Mouse (Mus musculus) right cerebral cortex, postnatal 14 days (tissue): ENCODE data around the gene Agtpbp1.
"Not testable (repeated sequence)": the region's sequence is repeated elsewhere in the genome, so short reads cannot be mapped to it uniquely, and the experiment has no call there.

ENCODE experiments used
- DNase-seq: peaks from one replicate; pipeline ENCODE4 v3.0.0; 2022

The Agtpbp1 gene

GRCm38 (mm10) chr13:59584947-59585647 lies at the start of gene Agtpbp1, which contains the start of gene Naa35:
Gene Agtpbp1, minus strand, starts transcription at chr13:59585227.
Gene Naa35, plus strand, starts transcription at chr13:59585259.
- DNase-seq, result peak; percentile 100

GRCm38 (mm10) chr13:59634637-59635036 lies 49.6 kb upstream of the Agtpbp1 start:
- DNase-seq, result no peak

GRCm38 (mm10) chr13:59626739-59627138 lies 41.7 kb upstream of the Agtpbp1 start:
- DNase-seq, result no peak

DNA sequence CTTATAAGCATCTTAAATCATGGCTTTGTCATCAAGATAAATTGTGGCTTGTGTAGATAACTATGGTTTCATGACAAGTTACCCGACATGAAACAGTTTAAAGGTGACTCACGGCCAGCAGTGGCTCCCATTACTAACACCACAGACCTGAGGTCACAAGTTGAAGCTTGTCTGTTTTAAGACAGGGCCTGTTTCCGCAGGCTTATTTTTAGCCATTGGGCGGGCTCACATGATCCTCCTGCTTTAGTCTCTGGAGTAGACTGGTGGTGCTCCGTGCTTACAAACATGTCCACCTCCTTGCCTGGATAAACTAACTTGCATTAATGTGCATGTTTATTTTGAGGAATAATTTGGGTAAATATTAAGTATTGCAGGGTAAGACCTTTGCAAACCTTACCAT lies 39.9 kb upstream of the Agtpbp1 start:
- no peak for DNase-seq

DNA sequence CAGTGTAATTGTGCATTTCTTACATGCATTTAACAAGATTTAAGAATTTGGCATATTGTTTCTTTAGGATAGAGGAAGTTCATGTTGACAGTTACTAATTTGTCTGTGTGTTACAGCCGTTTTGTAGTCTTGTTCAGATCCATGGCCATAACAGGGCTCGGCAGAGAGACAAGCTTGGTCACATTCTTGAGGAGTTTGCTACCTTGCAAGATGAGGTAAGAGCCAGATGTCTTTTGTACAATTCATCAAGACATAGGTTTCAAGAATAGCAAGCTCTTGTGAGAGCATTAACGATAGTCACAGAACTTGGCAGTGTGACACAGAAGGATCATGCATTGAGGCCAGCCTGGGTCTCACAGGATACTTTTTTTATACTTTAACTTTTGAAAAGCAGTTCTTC lies 39.4 kb upstream of the Agtpbp1 start:
- DNase-seq, result no peak

DNA sequence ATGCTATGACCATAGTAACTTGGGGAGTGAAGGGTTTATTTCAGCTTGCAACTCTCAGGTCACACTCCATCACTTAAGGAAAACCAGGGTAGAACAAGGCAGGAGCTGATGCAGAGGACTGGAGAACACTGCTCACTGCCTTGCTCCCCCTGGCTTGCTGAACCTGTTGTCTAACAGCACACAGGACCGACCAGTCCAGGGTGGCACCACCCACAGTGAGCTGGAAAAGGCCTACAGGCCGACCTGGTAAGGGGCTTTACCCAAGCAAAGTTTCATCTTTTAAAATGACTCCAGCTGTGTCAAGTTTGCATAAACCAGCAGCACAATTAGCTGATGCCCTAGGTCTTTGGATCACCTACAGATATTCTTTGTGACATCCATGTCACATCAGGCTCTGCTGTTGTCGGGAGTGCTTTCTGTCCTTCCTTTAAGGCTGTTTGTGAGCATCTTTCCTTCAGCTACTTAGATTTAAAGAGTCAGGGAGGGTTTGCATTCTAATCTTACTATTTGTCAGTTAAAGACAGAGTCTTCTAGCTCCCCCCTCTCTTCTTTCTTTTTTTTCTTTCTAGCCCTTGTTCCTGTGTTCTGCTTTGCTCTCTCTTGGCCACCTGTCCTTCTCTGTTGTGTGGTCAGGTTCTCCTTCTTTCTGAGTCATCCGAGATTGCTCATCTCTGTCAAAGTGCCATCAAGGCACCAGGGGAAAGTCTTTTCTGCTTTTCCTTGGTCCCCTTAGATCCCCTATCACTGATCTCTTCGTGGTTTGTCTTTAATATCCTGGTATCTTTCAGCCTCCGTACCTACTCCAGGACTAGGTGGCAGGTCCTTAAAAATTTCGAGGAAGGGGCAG lies 36.8 kb upstream of the Agtpbp1 start:
- no peak for DNase-seq

DNA sequence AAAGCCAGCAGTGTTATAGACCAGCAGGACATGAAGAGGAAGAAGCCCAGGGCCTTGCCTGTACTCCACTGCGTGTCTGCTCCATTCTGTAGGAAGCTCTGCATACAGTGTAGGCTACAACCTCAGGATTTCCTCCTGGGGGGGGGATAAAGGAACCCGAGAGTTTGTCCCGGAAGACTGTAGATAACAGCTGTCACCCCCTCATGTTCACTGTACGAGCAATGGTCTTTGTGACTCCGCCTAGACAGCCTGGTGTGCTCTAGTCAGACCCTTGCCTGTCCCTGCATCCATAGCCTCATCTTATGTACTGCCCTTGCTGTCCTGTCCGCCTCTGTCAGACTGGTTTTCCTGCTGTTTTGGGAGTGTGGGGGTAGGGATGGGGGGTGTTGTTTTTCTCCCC lies 33.4 kb upstream of the Agtpbp1 start:
- no peak for DNase-seq

GRCm38 (mm10) chr13:59615554-59615953 lies 30.5 kb upstream of the Agtpbp1 start:
- DNase-seq, result no peak

DNA sequence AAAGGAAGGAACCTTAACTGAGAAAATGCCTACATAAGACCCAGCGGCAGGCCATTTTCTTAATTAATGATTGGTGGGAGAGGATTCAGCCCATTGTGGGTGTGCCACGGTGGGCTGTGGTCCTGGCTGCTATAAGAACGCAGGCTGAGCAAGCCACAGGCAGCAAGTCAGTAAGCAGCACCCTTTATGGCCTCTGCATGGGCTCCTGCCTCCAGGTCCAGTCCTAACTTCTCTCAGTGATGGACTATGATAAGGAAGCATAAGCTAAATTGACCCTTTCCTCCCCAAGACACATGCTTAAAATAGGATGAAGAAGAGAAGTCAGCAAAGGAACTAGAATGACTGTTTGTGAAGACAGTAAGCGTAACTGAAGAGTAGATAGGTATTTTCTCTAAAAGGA lies 30.1 kb upstream of the Agtpbp1 start:
- no peak for DNase-seq

DNA sequence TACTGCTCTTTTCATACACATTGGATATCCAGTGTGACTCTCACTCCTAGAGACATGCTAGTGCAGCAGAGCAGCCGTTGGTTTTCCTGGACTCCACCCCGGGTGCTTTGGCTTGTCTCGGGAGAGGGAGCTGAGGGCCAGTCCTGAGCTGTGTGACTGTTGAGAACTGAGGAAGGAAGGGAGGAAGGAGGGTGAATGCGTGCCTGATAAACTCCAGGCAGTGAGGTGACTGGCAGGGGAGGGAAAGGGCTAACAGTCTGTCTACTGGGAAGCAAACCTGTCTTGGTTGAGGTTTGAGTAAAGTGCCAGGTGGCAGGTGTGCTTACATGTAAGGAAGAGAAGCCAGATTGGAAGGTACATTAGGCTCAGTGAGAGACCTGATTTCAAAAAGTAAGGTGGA lies 28.8 kb upstream of the Agtpbp1 start:
- no peak for DNase-seq

- no peak for DNase-seq
Measured at GRCm38 (mm10) chr13:59610437-59610836, 25.4 kb upstream of the Agtpbp1 start.

GRCm38 (mm10) chr13:59609885-59610284 lies 24.9 kb upstream of the Agtpbp1 start:
- DNase-seq, result no peak

DNA sequence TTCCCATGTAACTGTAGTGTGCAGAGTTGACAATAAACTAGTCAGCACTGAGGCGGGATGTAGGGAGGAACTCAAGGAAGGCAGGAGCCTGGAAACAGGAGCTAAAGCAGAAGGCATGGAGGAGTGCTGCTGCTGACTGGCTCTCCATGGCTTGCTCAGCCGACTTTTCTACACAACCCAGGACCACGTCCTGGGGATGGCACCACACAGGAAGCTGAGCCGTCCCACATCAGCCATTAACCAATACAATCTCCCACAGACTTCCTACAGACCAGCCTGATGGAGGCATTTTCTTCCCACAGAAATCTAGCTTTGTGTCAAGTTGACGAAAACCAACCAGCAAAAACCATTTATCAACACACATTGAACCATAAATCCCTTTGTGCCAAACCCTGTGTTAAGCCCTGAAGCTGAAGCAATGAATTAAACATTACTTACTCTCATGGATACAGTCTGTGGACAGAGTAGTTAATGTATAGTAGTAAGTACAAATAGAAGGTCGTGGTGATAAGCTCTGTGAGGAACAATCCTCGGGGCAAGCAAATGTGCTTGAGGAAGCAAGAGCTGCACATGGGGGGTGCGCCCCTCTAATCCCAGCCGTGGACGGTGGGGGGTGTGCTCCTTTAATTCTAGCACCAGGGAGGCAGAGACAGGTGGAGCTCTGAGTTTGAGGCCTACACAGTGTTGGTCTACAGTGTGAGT lies 20.3 kb upstream of the Agtpbp1 start:
- DNase-seq, result no peak

DNA sequence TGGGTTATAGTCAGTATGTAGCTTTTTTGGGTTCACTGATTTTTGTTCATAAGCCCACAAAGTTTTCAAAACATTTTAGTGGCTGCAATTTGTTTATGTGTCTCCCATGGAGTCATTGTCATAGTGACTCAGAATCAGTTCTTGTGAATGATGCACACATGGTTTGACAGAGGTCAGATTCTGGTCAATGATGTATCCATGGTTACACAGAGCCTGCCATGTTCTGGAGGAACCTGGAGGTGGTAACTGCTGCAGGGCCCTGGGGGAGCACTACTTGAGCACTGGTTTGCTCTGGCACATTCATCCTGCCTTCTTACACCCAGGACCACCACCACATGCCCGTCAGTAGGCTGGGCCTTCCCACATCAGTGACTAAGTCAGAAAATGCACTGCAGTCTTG lies 19.5 kb upstream of the Agtpbp1 start:
- DNase-seq, result no peak

- no peak for DNase-seq
Measured at GRCm38 (mm10) chr13:59603096-59603495, 18.1 kb upstream of the Agtpbp1 start.

DNA sequence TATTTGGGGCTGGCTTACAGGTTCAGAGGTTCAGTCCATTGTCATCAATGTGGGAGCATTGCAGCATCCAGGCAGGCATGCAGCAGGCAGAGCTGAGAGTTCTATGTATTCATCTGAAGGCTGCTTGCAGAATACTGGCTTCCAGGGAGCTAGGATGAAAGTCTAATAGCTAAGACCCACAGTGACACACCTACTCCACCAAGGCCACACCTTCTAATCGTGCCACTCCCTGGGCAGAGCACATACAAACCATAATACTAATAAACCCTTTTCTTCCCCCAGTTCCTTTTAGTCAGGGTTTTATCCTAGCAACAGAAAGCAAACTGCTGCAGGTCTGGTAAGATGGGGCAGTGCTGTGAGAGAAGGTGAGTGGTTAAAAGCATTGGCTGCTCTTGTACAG lies 7.6 kb upstream of the Agtpbp1 start:
- DNase-seq, result no peak

- DNase-seq, result not testable (repeated sequence)
Measured at GRCm38 (mm10) chr13:59592058-59592457, 7.0 kb upstream of the Agtpbp1 start.

- DNase-seq, result no peak
Measured at GRCm38 (mm10) chr13:59590691-59591090, 5.7 kb upstream of the Agtpbp1 start.

- DNase-seq, result no peak
Measured at GRCm38 (mm10) chr13:59589672-59590071, 4.6 kb upstream of the Agtpbp1 start.

DNA sequence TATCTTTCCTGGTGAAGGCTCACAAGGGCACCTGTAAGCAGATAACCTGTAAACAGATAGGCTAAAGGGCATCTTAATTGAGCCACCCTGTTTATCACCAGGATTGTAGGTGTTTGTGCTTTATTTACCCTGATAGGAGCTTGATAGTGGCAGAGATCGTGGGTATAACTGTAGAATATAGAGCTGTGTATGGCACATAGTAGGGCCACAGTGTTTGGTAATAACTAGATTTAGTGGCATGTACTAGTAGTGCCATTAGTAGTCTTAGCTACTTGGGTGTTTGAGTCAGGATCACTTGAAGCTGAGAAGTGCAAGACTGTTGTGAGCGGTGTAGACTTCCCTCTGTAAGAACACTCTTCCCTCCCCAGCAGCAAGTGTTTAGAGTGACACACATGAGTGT lies 2.2 kb upstream of the Agtpbp1 start:
- DNase-seq, result no peak

DNA sequence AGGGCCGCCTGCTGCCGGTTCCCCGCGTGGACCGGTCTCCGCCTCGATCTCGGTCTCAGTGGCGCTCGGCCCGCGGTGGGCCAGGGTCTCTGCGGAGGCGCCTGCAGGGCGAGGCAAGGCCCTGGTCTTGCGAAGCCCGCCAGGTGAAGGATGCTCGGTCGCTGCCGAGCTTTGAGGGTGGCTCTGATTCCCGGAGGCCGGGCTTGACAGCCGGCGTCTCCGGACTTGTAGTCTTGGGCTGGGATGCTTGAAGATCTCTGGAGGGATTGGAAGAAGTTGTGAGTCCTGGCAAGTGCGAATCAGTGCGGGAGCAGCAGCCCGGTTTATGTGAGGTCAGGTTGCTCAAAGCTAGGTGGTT lies 600 bp upstream of the Agtpbp1 start:
- DNase-seq, result peak; percentile 24

DNA sequence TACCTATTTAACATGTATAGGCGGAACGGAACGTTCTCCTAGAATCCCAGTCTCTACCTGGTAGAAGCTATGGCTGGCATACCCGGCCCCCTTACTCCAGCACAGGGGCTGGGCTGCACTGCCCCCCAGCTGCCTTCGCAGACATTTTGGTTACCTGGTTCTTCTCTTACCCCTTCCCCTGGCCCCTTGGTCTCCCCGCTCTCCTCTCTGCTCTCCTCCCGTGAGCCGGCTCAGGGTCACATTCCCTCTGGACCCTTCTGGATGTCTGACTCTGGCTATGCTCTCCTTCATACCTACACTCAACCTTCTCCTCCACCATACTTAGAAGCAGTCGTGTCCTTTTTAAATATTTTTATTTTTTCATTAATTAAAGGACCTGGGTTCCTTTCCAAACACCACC lies 546 bp downstream of the Agtpbp1 start:
- peak; percentile 36 for DNase-seq

DNA sequence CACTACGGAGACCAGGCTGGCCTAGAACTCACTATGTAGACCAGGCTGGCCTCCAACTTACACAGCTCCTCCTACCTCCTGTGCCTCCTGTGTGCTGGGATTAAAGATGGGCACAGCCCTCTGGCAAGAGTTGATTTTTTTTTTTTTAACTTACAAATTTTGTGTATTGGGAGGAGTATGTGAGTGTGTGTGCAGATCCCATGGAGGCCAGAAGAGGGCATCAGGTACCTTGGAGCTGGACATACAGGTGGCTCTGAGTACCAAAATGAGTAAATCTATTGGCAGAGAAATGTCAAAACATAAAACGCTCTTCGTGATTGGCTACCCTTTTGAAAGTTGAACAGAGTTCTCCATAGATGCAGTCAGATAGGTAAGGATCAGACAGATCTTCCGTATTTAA lies 4.1 kb downstream of the Agtpbp1 start:
- no peak for DNase-seq

GRCm38 (mm10) chr13:59572549-59572948 lies 12.5 kb downstream of the Agtpbp1 start:
- no peak for DNase-seq
